Mouse (Mus musculus): ENCODE results near the gene Musk. TPM values are rescaled to one million over a fixed set of nuclear protein-coding genes. Genes with fewer than 3 reads are reported as not detected.
"Not testable (repeated sequence)": the region's sequence is repeated elsewhere in the genome, so short reads cannot be mapped to it uniquely, and the experiment has no call there.

Gene Musk
- total RNA-seq (2021): 1 to 10 TPM; 1.6 to 2.5 TPM
- long read RNA-seq, experiment 1: 0 reads
- long read RNA-seq, experiment 2, partial matches to known transcripts: 1 of 1 reads
- long read RNA-seq, experiment 2, other reads (novel, unspliced or antisense): 0 of 1 reads

DNA sequence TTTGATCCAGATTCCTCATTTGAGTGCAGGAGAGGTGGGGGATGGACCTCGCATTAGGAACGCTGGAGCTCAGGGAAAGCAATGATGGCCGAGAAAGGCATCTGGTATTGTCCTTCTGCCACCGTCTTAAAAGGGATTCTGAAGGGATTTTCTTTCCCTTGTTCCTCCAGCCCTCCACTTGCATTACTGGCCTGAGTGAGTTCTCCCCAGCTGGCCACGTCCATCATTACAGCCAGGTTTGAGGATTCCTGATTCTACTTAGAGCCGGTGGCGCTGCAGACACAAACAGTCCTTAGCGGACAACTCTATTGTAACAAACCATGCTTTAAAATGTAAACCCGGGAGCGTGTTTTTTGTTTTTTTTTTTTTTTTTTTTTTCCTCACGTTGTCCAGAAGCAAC lies at the start of gene Musk:
Musk (plus strand) TSS at position 274 of the 400 bp plus-strand sequence.
- DNase-seq (ENCODE audit: low spot score in 2 of 2): no peak

DNA sequence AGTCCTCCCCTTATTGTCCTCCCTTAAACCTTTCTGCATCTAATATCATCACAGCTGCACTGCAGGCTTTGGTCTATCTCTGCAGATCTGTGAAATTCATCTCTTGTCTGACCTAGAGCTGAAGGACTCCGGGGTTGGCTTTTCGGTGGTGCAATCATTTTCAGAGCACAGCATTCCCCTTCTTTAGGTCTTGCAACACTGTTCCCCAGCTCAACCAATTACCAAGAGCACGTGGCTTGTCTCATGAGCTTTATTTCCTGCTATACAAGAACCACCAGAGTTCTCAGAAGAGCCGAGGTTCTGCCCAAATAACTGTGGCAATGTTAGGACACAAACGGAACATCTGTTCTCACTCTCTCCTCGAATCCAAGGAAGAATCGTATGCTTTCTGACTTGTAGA lies 45.3 kb upstream of the Musk start:
- no peak for DNase-seq (ENCODE audit: low spot score in 2 of 2)

DNA sequence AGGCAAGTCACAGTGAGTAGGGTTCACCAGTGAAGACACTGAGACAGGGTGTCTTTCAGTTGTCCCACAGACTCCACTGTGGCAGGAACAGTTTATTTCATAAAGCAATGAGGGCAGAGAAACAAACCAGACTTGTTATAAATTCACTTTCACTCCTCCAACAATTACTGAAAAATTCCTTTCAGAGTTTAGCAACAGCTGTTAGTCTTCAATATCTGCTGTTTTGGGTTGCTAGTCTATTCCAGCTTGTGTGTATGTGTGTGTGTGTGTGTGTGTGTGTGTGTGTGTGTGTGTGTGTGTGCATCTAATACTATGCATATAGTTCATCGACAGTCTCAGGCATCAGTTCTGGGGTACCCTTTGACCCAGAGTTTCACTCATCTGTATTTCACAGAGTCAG lies 40.2 kb upstream of the Musk start:
- no peak for DNase-seq (ENCODE audit: low spot score in 2 of 2)

DNA sequence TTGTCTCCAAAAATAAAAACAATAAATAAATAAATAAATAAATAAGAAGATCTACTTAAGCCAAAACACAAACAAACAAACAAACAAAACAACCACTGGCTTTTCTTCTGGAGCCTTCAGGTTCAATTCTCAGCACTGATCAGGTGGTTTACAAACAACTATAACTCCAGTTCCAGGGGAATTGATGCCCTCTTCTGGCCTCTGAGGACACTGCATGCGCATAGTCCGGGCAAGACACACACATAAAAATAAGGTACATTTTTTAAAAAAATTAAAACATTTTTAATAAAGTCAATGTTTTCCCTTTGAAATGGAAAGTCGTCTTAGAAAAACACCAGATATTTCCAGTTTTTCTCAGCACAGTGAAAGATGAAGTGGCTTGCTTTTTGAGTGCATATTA lies 33.4 kb upstream of the Musk start:
- DNase-seq (ENCODE audit: low spot score in 2 of 2): no peak

DNA sequence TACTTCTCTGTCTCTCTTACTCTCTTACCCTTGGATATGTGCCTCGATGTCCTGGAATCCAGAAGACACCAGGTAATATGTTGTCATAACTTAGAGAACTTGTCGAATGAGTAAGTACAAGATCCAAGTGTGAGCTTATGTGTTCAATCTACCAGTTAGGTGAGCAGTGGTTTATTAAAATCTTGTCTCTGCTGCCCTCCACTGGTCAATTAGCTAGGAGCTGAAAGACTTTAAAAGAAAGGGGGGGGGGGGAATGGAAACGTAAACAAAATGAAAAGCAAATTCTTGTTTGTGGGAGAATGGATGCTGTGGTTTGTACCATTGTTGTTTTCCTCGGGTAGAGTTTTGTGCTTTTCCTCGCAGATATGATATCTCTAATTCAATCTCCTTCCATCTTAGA lies 32.4 kb upstream of the Musk start:
- peak in 1 of 2 experiments; percentile 69 for DNase-seq (ENCODE audit: low spot score in 2 of 2)

DNA sequence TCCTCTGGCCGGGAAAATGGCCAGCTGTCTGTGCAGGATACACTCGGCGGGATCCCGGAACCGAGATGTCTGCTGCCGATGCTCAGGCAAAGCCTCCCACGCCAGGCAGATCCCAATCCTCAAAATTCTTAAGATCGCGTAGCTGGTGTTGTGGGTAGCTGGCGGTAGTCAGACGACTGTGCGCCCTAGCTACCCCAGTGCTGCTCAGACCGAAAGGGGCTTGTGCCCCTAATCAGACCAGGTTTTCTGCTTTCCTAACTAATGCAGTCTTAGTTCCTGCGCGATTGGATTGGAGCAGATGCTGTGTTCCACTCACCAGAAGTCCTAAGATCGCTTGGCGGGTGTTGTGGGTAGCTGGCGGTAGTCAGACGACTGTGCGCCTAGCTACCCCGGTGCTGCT lies 25.0 kb upstream of the Musk start:
- DNase-seq (ENCODE audit: low spot score in 2 of 2): not testable (repeated sequence)

DNA sequence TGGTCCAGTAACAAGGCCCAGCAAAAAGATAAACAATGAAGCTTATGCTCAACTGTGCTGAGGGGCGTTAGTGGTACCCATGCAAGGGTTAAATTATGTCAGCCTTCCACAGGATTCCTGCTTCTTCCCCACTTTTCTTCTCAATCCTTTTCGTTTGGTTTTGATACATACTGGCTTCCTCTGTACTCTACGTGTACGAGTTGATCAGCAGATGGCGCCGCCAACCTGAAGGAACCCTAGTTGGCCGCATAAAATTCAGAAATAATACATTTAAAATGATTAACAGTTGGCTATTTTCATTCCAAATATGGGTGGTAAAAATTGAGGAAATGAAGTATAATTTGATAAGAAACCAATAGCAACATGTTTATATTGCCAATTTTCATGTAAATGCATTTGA lies 19.5 kb upstream of the Musk start:
- peak in 1 of 2 experiments; percentile 54 for DNase-seq (ENCODE audit: low spot score in 2 of 2)

DNA sequence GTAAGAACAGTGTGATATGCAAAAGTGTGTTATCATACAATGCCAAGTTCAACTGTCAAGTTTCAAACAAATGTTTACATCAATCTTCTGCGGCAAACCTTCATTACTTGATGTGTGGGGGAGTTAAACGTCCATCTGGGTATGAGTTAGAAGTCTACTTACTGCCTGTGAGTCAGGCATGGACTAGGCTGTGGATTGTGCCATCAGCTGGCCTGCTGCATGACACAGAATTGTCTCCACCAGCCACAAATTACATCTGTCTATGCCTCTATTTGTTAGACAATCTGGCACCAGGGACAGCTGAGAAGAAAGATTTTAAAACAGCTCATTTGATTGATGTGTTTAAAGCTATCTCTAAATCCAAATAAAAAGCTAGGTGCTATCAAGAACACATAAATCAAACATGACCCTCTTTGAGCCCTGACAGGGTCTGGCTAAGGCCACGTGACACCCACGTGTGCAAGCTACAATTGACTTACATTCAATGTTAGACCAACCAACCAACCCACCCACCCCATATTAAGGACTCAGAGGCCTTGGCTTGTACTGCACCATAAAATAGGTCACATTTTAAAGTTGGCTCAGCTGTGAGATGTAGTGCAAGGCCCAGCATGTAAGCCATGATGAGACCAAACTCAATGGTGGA lies 16.7 kb upstream of the Musk start:
- DNase-seq (ENCODE audit: low spot score in 2 of 2): no peak

- no peak for DNase-seq (ENCODE audit: low spot score in 2 of 2)
Observed at GRCm38 (mm10) chr4:58269961-58270360, 15.8 kb upstream of the Musk start.

GRCm38 (mm10) chr4:58270956-58271355 lies 14.8 kb upstream of the Musk start:
- DNase-seq (ENCODE audit: low spot score in 2 of 2): no peak

DNA sequence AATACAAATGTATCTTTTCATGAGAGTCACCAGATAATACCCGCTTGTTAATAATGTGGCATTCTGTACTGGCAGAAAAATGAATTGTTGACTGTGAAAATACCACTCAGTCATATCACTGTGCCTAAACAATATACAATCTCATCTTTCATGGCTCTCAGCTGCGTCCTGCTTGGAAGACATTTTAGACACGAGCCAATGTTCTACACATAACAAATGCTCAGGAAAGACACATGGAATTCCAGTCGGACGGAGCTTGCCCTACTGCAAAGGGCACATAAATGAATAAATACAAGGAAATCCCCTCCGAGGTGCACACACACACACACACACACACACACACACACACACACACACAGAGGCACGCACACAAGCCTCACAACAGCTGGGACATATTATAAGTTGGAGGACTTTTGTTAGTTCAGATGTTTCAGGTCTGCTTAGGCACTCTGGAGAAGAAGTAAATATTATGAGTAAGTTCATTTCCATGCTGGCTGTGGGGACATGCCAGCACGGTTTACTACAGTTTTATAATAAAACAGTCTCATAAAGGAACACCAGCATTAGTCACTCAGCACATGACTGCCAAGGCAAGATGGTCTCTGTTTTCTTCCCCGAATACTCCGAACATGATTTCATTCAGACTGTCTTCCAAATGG lies 14.1 kb upstream of the Musk start:
- peak in 1 of 2 experiments; percentile 22 for DNase-seq (ENCODE audit: low spot score in 2 of 2)

- no peak for DNase-seq (ENCODE audit: low spot score in 2 of 2)
Observed at GRCm38 (mm10) chr4:58275261-58275895, 10.4 kb upstream of the Musk start.

DNA sequence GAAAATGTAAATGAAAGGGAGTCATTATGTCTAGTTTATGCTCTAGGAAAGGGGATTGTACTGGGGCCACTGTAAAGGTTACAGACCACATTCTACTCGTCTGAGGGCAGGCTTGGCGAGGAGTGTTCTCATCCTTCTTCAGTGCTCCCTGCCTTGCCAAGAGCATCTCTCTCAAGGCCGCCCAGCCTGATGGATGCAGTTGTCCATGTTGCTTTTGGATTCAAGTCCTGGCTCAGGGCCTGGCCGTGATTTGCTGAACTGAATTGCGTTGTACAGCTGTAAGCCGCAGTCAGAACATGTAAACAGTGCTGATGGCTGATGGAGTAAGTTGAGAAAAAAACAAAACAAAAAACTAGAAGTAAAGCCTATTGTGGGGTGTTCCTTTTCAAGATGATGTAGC lies 7.4 kb upstream of the Musk start:
- DNase-seq (ENCODE audit: low spot score in 2 of 2): no peak

DNA sequence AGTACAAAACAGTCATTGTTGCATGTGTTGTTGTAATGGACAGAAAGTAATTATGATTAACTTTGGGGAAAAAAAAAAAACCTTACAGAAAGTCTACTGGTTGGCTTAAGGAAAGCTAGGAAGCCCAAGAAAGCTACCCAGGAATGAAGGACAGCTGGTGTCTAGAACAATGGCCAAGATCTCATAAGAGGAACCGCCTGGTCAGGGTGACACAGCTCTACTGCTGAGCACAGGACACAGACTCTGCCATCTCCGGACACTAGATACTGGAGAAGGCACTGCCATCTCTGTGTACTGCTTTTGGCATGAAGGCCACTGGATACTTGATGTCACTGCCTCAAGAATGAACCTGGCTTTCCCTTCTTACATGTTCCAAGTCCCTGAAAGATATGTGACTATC lies 5.6 kb upstream of the Musk start:
- DNase-seq (ENCODE audit: low spot score in 2 of 2): no peak

DNA sequence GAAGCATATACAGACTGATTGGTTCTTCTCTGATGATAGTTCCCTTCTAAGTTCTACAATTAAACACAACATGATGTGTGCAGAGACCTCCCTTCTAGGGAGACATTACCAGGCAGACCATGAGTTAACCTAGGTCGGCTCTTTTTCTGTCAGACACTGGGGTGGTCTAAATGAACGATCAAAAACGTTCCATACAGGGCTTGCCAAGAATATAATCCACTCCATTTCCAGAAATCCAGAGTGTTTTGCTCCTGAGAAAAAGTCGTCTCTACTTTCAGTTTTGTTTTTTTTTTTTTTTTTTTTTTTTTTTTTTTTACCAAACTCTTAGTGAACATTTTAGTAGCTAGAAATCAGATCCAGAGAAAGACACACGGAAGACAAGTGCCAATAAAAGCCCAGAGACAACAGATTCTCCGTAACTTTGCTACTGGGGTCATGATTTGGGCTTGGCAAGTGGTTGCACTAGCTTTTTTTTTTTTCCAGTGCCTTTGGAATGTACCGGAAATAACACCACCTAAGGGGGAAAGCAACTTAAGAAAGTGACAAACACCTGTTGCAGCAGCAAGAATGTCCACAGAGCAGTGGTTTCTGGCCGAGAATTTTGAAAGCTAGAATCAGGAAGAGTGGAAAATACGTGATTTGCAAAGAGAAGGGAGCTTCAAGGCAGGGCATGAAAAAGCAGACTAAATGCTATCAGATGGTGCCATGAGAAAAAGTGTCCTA lies 769 bp downstream of the Musk start:
- DNase-seq (ENCODE audit: low spot score in 2 of 2): no peak

DNA sequence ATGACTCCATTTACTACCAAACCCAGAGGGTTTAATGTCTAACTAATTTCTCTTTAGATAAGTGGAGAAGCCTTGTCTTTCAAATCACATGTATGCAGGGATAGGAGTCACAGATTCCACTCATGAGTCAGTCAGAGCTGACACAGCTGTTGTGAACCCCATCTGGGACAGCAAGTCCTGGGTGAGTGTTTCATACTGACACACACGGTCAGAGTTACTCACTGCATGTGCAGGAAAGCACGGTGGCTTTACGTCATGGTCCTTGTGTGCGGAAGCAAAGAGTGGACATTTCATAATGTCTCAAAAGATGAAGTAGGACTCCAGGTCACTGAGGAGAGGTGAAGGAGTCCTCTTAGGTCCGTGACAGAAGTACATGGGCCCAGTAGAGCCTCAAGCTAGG lies 3.0 kb downstream of the Musk start:
- no peak for DNase-seq (ENCODE audit: low spot score in 2 of 2)

GRCm38 (mm10) chr4:58291828-58292227 lies 6.1 kb downstream of the Musk start:
- DNase-seq (ENCODE audit: low spot score in 2 of 2): no peak

DNA sequence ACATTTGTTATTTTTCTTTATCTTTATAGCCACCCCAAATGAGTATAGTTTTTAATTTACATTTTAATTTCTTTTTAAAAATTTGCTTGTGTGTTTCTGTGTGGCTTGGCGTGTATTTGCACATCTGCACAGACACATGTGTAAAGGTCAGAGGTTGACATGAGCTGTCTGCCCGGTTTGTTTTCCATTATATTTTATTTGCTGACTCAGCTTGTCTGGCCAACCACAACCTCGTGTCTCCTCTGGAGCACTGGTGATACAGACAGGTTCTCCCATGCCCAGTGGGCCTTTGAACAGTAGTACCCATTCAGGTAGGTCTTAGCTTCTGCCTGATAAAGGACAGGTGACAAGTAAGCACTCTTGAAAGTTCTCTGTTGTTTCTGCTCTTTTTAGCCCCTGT lies 7.3 kb downstream of the Musk start:
- DNase-seq (ENCODE audit: low spot score in 2 of 2): no peak

- no peak for DNase-seq (ENCODE audit: low spot score in 2 of 2)
Observed at GRCm38 (mm10) chr4:58303862-58304261, 18.1 kb downstream of the Musk start.

DNA sequence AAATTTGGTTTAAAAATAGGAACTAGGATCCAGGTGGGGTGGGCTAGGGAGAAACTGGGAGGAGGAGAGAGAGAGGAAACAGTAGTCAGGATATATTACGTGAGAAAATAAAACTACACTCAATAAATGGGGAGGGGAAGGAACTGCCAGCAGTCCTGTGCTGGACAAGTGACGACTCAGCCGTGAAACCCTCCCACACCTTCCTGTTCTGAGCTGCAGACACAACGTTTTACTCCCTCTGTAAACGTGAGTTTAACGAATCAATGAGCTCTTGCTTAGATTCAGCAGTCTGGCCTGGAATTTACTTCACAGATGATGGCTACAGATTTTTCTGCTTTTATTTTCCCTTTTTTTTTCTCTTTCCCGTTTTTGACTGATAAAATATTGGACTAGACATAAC lies 18.8 kb downstream of the Musk start:
- peak in 1 of 2 experiments; percentile 4 for DNase-seq (ENCODE audit: low spot score in 2 of 2)

GRCm38 (mm10) chr4:58307421-58307820 lies 21.7 kb downstream of the Musk start:
- DNase-seq (ENCODE audit: low spot score in 2 of 2): no peak

DNA sequence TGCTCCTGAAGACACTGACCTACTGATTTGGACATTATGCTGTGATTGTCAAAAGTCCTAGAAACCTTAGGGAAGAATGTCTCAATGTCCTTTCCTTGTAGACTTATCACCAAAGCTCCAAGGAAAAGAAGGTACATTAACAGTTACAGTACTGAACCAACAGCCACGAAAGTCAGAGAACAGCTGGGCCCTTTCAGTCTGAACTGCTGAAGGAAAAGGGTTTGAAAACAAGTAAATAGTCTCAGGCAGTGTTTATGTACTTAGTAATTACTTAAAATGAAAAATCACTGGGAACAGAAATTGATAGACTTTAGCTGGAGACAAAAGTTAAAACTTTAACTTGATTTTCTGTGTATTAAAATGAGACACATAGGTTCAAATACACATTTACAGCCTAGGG lies 27.6 kb downstream of the Musk start:
- DNase-seq (ENCODE audit: low spot score in 2 of 2): no peak
